Mouse (Mus musculus) erythroblast, embryonic 14.5 days (primary cell): ENCODE results near the gene Irf2. TPM values are rescaled to one million over a fixed set of nuclear protein-coding genes. Genes with fewer than 3 reads are reported as not detected.

ENCODE experiments used
- H3K27me3 ChIP-seq: 2 replicates; pipeline ENCODE4 v1.6.1; 2012; ENCODE audit warnings: inconsistent platforms; ENCODE audit not compliant: control insufficient read depth
- H3K36me3 ChIP-seq: 2 replicates; pipeline ENCODE4 v1.6.1; 2012; ENCODE audit warnings: mild to moderate bottlenecking, inconsistent platforms; ENCODE audit not compliant: control insufficient read depth
- H3K4me1 ChIP-seq: 2 replicates; pipeline ENCODE4 v1.6.1; 2012; ENCODE audit warnings: inconsistent platforms; ENCODE audit not compliant: control insufficient read depth
- H3K4me3 ChIP-seq: replicated peaks from 2 replicates; pipeline ENCODE3; 2012; ENCODE audit warnings: moderate library complexity, mild to moderate bottlenecking, inconsistent platforms
- H3K9me3 ChIP-seq: 2 replicates; pipeline ENCODE4 v1.6.1; 2012; ENCODE audit warnings: low read length, inconsistent platforms, mixed read lengths; ENCODE audit not compliant: control insufficient read depth
- GATA1 ChIP-seq: IDR thresholded peaks from 2 replicates; pipeline ENCODE4 v1.6.1; 2012; ENCODE audit warnings: low read length, inconsistent platforms, mixed read lengths
- TAL1 ChIP-seq: IDR thresholded peaks from 3 replicates; pipeline ENCODE4 v1.6.1; 2012; ENCODE audit warnings: low read length, inconsistent platforms, mixed read lengths
- polyA plus RNA-seq: library from polyadenylated mRNA; stranded (reverse); fragments of >175 nt; gene quantifications from 2 replicates; pipeline ENCODE4 v1.2.3, GENCODE M21; 2012

Irf2 gene
- polyA plus RNA-seq, 1 experiment, result 0.81 TPM

DNA sequence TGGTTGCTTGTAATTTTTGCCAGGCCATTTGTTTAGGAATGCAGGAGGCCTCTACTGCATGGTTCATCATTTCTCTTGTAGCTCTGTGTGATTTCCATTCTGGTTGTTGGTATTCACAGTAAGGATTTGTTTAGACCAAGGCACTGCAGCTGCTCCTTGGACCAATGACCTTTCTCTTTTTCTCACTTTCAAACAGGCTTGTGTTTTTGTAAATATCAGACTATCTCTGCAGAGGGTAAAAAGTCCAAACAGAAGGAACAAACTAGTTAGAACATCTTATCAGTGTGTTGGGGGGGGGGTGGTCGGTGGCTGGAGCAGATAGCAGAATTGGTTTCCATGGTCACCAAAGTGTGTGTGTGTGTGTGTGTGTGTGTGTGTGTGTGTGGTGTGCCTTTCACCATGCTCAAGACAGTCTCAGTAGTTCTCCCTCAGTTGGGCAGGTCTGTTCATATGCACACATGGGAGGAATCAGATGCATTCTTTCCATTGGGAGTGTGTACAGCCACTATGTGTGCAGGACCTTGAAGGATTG lies 61.7 kb downstream of the Irf2 start:
- peaks cover 6% of the 10 kb centered on the region; the same call in 1 of the 2 replicates for H3K4me1 ChIP-seq
- no peak overlapping the region for H3K4me3 ChIP-seq
- TF ChIP-seq GATA1 (no peak), TAL1 (no peak)
- no peaks in the 10 kb centered on the region for H3K9me3 ChIP-seq
- no peaks in the 10 kb centered on the region for H3K27me3 ChIP-seq
- H3K36me3 ChIP-seq, result peaks cover 26% of the 10 kb centered on the region

DNA sequence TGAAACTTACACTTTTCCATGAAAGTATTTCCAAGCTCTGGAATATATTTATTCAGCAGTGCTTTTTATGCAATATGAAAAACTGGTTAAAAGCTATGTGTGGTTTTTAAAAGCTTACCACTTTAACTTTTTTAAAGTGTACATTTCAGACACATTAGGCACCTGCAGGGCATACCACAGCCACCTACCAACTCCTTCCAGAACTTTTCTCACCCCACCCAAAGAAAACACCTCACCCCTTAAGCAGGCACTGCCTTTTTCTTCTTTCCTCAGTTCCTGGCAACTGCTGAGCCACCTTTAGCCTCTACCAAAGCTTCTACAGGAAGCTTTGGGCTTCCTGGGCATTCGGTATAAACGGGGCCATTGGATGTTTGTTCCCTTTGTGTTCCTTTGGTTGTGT lies 62.5 kb downstream of the Irf2 start:
- Histone ChIP-seq H3K4me3 (no peak overlapping the region), H3K9me3 (no peaks in the 10 kb centered on the region), H3K27me3 (no peaks in the 10 kb centered on the region), H3K36me3 (peaks cover 31% of the 10 kb centered on the region), H3K4me1 (peaks cover 6% of the 10 kb centered on the region; the same call in 1 of the 2 replicates)
- no peak for TF ChIP-seq TAL1
- no peak for TF ChIP-seq GATA1

DNA sequence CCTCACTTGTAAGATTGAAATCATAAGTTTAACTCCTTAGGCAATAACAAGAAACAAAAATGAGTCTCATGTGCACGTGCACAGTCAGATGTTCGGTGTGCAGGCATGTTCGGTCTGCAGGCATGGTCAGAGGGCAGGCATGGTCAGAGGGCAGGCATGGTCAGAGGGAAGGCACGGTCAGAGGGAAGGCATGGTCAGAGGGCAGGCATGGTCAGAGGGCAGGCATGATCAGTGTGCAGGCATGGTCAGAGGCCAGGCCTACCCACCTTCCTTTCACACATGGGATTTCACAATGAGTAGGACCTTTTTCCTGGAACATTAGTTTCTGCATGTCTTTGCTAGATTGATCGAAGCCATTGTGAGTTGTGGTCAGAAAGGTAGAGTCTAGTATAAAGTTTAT lies 65.2 kb downstream of the Irf2 start:
- H3K36me3 ChIP-seq, result peaks cover 39% of the 10 kb centered on the region
- TF ChIP-seq GATA1 (no peak), TAL1 (no peak)
- H3K27me3 ChIP-seq, result no peaks in the 10 kb centered on the region
- H3K9me3 ChIP-seq, result no peaks in the 10 kb centered on the region
- H3K4me3 ChIP-seq, result no peak overlapping the region
- peaks cover 6% of the 10 kb centered on the region; the same call in 1 of the 2 replicates for H3K4me1 ChIP-seq

DNA sequence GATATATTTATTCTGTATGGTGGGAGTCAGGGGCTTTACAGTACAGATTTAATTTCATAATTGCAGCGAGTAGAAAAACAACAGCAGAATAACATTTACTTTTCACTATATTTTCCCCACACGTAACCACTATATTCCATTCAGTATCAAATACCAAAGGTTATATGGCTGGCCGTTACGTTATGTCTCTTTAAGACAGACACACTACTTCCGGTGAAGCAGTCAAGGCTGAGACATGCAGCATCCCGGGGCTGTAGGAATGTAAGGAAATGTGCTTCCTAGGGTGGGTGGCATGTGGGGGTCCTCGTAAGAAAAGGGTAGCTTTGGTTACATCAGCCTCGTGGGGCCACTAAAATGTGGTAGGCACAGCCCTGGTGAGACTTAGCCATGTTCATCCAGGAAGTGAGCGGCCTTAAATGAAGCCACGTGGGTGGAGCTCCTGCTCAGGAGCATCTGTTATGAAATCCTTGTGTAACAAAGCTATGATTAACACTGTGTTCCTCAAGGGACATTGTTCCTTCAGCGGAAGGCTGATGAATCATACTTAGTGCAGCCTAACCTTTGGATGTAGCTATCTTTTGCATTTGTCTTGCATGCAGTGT lies 71.6 kb downstream of the Irf2 start:
- peaks cover 52% of the 10 kb centered on the region for H3K36me3 ChIP-seq
- no peaks in the 10 kb centered on the region for H3K27me3 ChIP-seq
- no peak overlapping the region for H3K4me3 ChIP-seq
- peaks cover 14% of the 10 kb centered on the region for H3K4me1 ChIP-seq
- TF ChIP-seq GATA1, result no peak
- no peak for TF ChIP-seq TAL1
- H3K9me3 ChIP-seq, result no peaks in the 10 kb centered on the region

DNA sequence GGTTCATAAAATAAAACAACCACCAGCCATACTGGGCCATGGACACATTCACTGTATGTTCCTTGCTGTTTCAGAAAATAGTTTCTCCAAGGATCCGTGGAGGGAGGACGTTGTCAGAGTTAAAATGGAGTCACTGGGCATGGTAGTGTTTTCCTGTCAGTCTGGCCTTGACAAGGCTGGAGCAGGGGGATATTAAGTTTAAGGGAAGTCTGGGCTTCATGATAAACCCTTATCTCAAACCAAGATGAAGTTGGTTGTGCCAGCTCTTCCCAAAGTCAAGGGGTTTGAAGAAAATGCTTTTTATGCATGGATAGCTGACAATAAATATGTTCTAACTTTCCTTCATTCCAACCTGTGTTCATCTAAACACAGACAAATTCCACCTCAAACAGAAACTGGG lies 72.4 kb downstream of the Irf2 start:
- no peak overlapping the region for H3K4me3 ChIP-seq
- no peak for TF ChIP-seq TAL1
- TF ChIP-seq GATA1, result no peak
- H3K9me3 ChIP-seq, result no peaks in the 10 kb centered on the region
- peaks cover 14% of the 10 kb centered on the region for H3K4me1 ChIP-seq
- H3K36me3 ChIP-seq, result peaks cover 50% of the 10 kb centered on the region
- H3K27me3 ChIP-seq, result no peaks in the 10 kb centered on the region

DNA sequence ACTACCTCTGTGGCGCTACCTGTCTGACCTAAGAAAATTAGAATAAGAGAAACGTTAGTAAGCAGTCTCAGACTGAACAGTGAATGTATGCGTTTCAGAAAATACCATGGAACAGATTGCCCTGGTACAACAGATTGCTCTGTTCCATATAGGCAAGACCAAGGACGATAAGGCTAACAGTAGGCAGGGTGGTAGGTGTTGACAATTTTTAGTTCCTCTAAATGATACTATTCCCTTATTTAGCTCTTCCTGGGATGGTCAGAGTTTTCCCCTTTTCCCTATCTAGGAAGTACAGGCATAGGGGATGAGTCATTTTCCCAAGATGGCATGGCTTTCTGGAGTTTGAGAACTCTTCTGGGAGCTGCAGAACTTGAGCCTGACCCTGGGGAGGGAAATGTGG lies 73.4 kb downstream of the Irf2 start:
- no peaks in the 10 kb centered on the region for H3K9me3 ChIP-seq
- TF ChIP-seq TAL1 (no peak), GATA1 (no peak)
- H3K4me3 ChIP-seq, result no peak overlapping the region
- peaks cover 14% of the 10 kb centered on the region for H3K4me1 ChIP-seq
- H3K36me3 ChIP-seq, result peaks cover 47% of the 10 kb centered on the region
- no peaks in the 10 kb centered on the region for H3K27me3 ChIP-seq

DNA sequence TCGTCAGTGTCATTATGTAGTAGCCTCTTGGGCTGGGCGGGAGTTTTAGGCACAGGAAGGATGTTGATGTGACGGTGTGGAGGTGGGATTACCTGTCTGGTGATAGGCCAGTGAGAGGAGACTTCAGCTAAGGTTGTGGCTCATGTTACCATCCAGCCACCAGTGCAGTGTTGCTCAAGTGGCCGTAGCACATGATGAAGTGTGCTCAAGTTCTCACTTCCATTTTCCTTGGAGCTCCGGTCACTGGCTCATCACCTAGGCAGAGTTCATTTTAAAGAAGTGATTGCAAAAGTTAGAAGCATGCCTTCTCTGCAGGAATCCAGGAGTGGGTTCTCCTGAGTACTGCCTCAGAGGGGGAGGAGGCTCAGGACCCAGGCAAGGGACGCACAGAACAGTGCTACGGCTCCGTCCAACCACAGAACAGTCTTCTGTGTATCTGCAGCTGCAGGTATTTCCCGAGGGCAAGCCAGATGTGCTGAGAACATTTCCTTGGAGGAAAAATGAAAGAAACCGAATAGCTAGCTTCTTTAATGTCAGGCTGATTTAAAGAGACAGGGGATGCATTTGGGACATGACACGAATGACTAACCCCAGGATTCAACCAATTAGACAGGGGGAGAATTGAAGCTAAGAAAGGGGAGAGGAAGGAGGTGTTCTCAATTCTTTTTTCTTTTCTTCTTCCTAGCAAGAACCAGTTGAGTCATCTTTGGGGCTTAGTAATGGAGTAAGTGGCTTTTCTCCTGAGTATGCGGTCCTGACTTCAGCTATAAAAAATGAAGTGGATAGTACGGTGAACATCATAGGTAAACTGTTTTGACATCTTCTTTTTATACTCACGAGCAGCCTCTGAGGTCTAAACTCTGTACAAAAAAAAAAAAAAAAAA lies 78.8 kb downstream of the Irf2 start:
- Histone ChIP-seq H3K4me1 (no peaks in the 10 kb centered on the region; the same call in 1 of the 2 replicates), H3K27me3 (no peaks in the 10 kb centered on the region), H3K4me3 (no peak overlapping the region), H3K9me3 (no peaks in the 10 kb centered on the region), H3K36me3 (peaks cover 53% of the 10 kb centered on the region)
- no peak for TF ChIP-seq GATA1
- TF ChIP-seq TAL1, result no peak

DNA sequence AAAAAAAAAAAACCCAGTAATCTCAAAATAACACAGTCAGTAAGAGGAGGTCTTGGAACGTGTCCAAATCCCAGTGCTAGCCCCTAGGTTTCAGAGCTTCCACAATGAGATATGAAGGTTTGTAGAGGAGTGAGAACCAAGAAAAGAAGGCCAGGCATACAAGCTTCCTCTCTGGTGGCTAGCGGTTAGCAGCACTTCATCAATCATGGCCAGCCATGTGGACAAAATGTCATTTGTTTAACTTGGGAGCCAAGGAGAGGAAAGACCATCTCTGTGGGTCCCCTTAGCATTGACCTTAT lies 79.4 kb downstream of the Irf2 start:
- H3K36me3 ChIP-seq, result peaks cover 51% of the 10 kb centered on the region

DNA sequence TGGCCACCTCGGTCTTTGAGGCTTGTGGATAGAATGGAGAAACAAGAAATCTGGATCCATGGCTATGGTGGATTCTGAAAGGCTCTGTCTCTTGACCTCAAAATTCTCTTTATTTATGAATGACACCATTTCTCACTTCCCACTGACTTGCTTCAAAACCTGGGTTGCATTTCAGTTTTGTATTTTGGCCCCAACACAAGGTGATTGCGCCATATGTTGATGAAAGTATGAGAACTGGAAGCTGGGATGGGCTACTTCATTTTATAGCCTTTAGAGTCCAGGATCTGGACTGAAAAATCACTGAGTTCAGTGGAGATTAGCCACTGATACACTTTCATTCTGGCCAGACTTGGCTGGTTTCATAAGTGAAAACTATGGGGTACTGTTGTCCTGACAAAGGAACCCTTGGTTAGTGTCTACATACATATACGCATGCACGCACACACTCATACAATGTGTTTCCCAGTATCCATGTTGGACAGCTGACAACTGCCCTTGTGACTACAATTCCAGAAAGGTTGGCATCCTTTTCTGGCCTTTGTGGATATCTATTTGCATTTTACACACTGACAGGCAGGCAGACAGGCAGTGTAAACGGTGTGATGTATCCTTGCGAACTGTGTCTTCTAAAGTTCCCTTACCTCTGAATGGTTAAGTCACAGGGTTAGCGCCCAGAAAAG lies 89.3 kb downstream of the Irf2 start:
- peaks cover 18% of the 10 kb centered on the region for H3K36me3 ChIP-seq
- H3K27me3 ChIP-seq, result no peaks in the 10 kb centered on the region
- no peak for TF ChIP-seq GATA1
- no peak for TF ChIP-seq TAL1
- H3K9me3 ChIP-seq, result no peaks in the 10 kb centered on the region
- no peak overlapping the region for H3K4me3 ChIP-seq
- peaks cover 6% of the 10 kb centered on the region; the same call in 1 of the 2 replicates for H3K4me1 ChIP-seq

More for the DNA sequence above, 79.4 kb downstream of the Irf2 start:
- no peaks in the 10 kb centered on the region; the same call in 1 of the 2 replicates for H3K4me1 ChIP-seq
- no peaks in the 10 kb centered on the region for H3K27me3 ChIP-seq
- H3K4me3 ChIP-seq, result no peak overlapping the region
- H3K9me3 ChIP-seq, result no peaks in the 10 kb centered on the region
- TF ChIP-seq TAL1 (no peak), GATA1 (no peak)
